Mouse (Mus musculus): Measurements from ENCODE around the gene Tmprss9. TPM values are rescaled to one million over a fixed set of nuclear protein-coding genes. Genes with fewer than 3 reads are reported as not detected.
A peak's percentile ranks its signal among the peaks of the same experiment; 100 is the strongest.

Tmprss9 gene
- polyA plus RNA-seq, 1 experiment from 2014 or later, result 0.14 TPM

- WGBS, result 60% methylated on average over 8 of the region's 8 CpGs
- DNase-seq (ENCODE audit: low spot score), result no peak
- Histone ChIP-seq H3K9me3 (no peaks in the 10 kb centered on the region), H3K27ac (peak overlapping the region; percentile 80), H3K4me3 (peak overlapping the region; percentile 53), H3K36me3 (no peaks in the 10 kb centered on the region), H3K4me1 (replicated peaks) (peaks cover 62% of the 10 kb centered on the region), H3K27me3 (ENCODE audit: insufficient read depth, poor library complexity, severe bottlenecking) (peaks cover 62% of the 10 kb centered on the region)
Observed at GRCm38 (mm10) chr10:80940320-80940987, 68.8 kb downstream of the Tmprss9 start.

GRCm38 (mm10) chr10:80940988-80941347 lies 69.3 kb downstream of the Tmprss9 start:
- DNase-seq (ENCODE audit: low spot score), result no peak
- no peaks in the 10 kb centered on the region for H3K9me3 ChIP-seq
- H3K4me3 ChIP-seq, result no peak overlapping the region
- H3K36me3 ChIP-seq, result no peaks in the 10 kb centered on the region
- H3K27me3 ChIP-seq (ENCODE audit: insufficient read depth, poor library complexity, severe bottlenecking), result peaks cover 57% of the 10 kb centered on the region
- WGBS, result 83% methylated on average over 2 of the region's 2 CpGs
- H3K27ac ChIP-seq, result peak overlapping the region; percentile 80
- peaks cover 56% of the 10 kb centered on the region for H3K4me1 ChIP-seq (replicated peaks)

DNA sequence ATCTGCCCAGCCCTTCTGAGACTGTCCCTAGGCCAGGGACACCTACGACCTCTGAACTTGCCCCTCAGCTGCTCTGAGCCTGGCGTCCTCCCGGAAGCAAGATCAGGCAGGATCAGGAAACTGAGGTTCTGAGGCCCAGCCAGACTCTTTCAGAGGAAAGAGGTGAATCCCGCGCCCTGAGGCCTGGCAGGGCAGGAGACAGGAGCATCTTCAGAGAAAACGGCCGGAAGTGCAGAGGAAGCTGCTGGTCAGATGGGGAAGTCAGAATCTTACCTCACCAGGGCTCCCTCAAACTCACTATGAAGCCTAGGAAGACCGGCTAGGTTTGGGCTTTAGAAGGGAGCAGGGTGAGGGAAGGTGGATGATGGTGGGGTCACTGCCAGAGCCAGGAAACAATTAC lies 71.3 kb downstream of the Tmprss9 start:
- Histone ChIP-seq H3K4me3 (no peak overlapping the region), H3K9me3 (no peaks in the 10 kb centered on the region), H3K27ac (peak overlapping the region; percentile 50; the same call in 1 of the 2 replicates), H3K27me3 (ENCODE audit: insufficient read depth, poor library complexity, severe bottlenecking) (peaks cover 38% of the 10 kb centered on the region), H3K36me3 (no peaks in the 10 kb centered on the region), H3K4me1 (replicated peaks) (peaks cover 48% of the 10 kb centered on the region)
- 58% methylated on average over 8 of the region's 8 CpGs for WGBS
- no peak for DNase-seq (ENCODE audit: low spot score)

DNA sequence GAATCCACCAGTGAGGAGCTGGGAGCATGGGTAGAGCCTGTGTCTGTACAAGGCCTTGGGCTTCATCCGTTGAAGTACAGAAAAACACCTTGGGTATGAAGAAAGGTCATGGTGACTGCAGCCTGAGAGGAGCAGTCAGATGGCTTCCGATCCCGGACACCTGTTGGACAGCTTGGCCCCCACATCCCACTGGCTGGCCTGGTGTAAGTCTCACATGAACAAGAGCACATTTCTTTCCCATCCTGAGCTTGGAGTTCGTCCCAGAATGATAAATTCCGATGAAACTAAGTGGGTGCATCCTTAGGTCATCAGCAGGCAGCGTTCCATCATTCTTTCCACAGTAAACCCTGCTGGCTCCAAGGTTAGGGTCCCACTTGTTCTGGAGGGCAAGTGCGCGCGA lies 72.1 kb downstream of the Tmprss9 start:
- no peak overlapping the region for H3K27ac ChIP-seq
- H3K4me1 ChIP-seq (replicated peaks), result peaks cover 48% of the 10 kb centered on the region
- no peaks in the 10 kb centered on the region for H3K36me3 ChIP-seq
- H3K27me3 ChIP-seq (ENCODE audit: insufficient read depth, poor library complexity, severe bottlenecking), result peaks cover 30% of the 10 kb centered on the region
- 87% methylated on average over 9 of the region's 9 CpGs for WGBS
- no peak for DNase-seq (ENCODE audit: low spot score)
- no peak overlapping the region for H3K4me3 ChIP-seq
- H3K9me3 ChIP-seq, result no peaks in the 10 kb centered on the region

GRCm38 (mm10) chr10:80944231-80944630 lies 72.6 kb downstream of the Tmprss9 start:
- 87% methylated on average over 5 of the region's 5 CpGs for WGBS
- no peak overlapping the region for H3K27ac ChIP-seq
- no peak for DNase-seq (ENCODE audit: low spot score)

DNA sequence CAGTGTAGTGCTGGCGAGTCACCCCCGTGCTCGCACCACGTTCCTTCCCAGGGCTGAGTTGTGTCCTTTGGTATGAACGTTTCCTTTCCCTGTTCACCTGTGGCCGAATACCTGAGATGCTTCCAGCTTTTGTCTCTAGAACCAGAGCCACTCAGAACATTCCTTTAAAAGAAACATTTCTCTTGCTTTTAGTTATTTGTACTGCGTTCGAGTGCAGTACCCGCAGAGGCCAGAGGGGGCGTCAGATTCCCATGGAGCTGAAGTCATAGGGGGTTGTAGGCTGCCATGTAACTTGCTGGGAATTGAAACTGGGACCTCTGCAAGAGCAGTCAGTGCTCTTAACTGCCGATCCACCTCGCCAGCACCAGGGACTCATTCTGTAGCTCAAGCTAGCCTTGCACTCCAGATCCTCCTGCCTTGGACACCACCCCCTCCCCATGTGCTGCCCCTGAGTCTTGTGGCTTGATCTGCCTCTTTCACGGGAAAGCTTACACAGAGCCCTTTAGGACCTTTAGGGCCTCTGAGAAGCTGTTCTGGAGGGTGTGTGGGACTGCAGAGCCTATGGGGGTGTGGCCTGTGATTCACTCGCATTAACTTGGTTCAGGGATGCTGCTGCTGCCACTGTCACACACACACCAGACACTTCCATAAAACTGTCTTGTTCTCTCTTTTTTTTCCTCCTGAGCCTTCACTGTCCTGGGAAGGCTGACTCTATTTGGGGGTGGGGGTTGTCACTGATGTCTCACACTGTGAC lies 75.2 kb downstream of the Tmprss9 start:
- Histone ChIP-seq H3K9me3 (no peaks in the 10 kb centered on the region), H3K27me3 (ENCODE audit: insufficient read depth, poor library complexity, severe bottlenecking) (peaks cover 8% of the 10 kb centered on the region; the same call in 1 of the 2 replicates), H3K27ac (no peak overlapping the region), H3K36me3 (no peaks in the 10 kb centered on the region), H3K4me3 (no peak overlapping the region), H3K4me1 (replicated peaks) (peaks cover 42% of the 10 kb centered on the region)
- DNase-seq (ENCODE audit: low spot score), result peak; percentile 28
- 60% methylated on average over 14 of the region's 14 CpGs for WGBS

More at GRCm38 (mm10) chr10:80944231-80944630, 72.6 kb downstream of the Tmprss9 start:
- Histone ChIP-seq H3K4me3 (no peak overlapping the region), H3K9me3 (no peaks in the 10 kb centered on the region), H3K36me3 (no peaks in the 10 kb centered on the region), H3K27me3 (ENCODE audit: insufficient read depth, poor library complexity, severe bottlenecking) (peaks cover 24% of the 10 kb centered on the region), H3K4me1 (replicated peaks) (peaks cover 48% of the 10 kb centered on the region)

DNA sequence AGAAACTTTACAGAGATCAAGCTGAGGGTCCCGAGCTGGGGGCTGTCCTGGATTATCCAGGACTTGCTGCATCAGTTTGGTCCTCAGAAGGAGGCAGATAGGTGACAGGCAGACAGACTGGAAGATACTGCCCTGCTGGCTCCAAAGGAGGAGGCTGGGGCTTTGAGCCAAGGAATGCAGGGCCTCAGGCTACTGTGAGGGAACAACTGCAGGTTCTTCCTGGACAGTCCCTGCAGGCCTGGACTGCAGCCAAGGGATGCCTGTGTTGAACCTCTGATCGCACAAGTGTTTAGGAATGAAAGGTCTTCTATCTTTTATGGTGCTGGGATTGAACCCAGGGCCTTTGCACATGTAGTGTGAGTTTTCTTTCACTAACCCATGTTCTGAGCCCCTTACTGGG lies 76.2 kb downstream of the Tmprss9 start:
- no peaks in the 10 kb centered on the region for H3K36me3 ChIP-seq
- DNase-seq (ENCODE audit: low spot score), result no peak
- H3K27me3 ChIP-seq (ENCODE audit: insufficient read depth, poor library complexity, severe bottlenecking), result peaks cover 5% of the 10 kb centered on the region; the same call in 1 of the 2 replicates
- no peak overlapping the region for H3K4me3 ChIP-seq
- peaks cover 41% of the 10 kb centered on the region for H3K4me1 ChIP-seq (replicated peaks)
- 71% methylated on average over 2 of the region's 2 CpGs for WGBS
- H3K9me3 ChIP-seq, result no peaks in the 10 kb centered on the region
- no peak overlapping the region for H3K27ac ChIP-seq

- peaks cover 5% of the 10 kb centered on the region; the same call in 1 of the 2 replicates for H3K27me3 ChIP-seq (ENCODE audit: insufficient read depth, poor library complexity, severe bottlenecking)
- peaks cover 39% of the 10 kb centered on the region for H3K4me1 ChIP-seq (replicated peaks)
- peak overlapping the region; percentile 25; the same call in 1 of the 2 replicates for H3K27ac ChIP-seq
- WGBS, result 40% methylated on average over 6 of the region's 6 CpGs
- no peak overlapping the region for H3K4me3 ChIP-seq
- H3K36me3 ChIP-seq, result no peaks in the 10 kb centered on the region
- no peaks in the 10 kb centered on the region for H3K9me3 ChIP-seq
- DNase-seq (ENCODE audit: low spot score), result no peak
Observed at GRCm38 (mm10) chr10:80948570-80948969, 76.9 kb downstream of the Tmprss9 start.

DNA sequence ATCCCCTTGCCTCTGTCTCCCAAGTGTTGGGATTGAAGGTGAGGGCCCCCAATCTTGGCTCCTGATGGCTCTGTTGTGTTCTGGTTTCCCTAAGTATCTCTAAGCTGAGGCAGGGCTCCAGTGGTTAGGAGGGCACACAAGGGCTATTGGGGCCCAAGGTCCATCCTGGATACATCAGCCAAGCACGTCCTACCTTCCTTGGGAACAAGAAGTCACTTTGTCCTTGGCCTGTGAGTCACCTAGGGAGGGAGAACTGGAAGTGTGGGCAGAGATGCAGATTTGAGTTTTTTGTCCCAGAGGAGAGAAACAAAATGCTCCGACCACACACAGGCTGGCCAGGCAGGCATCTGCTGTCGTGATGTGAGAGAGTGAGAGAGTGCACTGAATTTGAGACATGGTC lies 77.4 kb downstream of the Tmprss9 start:
- no peak for DNase-seq (ENCODE audit: low spot score)
- Histone ChIP-seq H3K27me3 (ENCODE audit: insufficient read depth, poor library complexity, severe bottlenecking) (peaks cover 5% of the 10 kb centered on the region; the same call in 1 of the 2 replicates), H3K4me1 (replicated peaks) (peaks cover 39% of the 10 kb centered on the region), H3K27ac (peak overlapping the region; percentile 25; the same call in 1 of the 2 replicates), H3K36me3 (no peaks in the 10 kb centered on the region), H3K9me3 (no peaks in the 10 kb centered on the region), H3K4me3 (no peak overlapping the region)
- WGBS, result 73% methylated on average over 3 of the region's 3 CpGs

MicroRNAs encoded within 50 kb of the gene (microRNA counts, 519-probe panel; counts per million panel counts)
- 1,255 counts per million, percentile 77 among the panel's probes with 10 or more counts for microRNA mmu-miR-1982

Other genes with a start within 250 kb of the Tmprss9 start
- 169 and 180 TPM in 2 replicates for gene Csnk1g2, start 249.0 kb upstream of the Tmprss9 start, polyA plus RNA-seq (2016; fragmentation: Nextera tagmentation; extraction: Ambion mirVana)
- gene Btbd2, start 214.8 kb upstream of the Tmprss9 start, polyA plus RNA-seq (2016; fragmentation: Nextera tagmentation; extraction: Ambion mirVana), result 77.0 and 77.1 TPM in 2 replicates
- 93.2 and 97.8 TPM in 2 replicates for gene Mknk2, start 193.7 kb upstream of the Tmprss9 start, polyA plus RNA-seq (2016; fragmentation: Nextera tagmentation; extraction: Ambion mirVana)
- 68.8 and 77.2 TPM in 2 replicates for gene Mob3a, start 169.9 kb upstream of the Tmprss9 start, polyA plus RNA-seq (2016; fragmentation: Nextera tagmentation; extraction: Ambion mirVana)
- 13.7 and 18.7 TPM in 2 replicates for gene Izumo4, start 169.7 kb upstream of the Tmprss9 start, polyA plus RNA-seq (2016; fragmentation: Nextera tagmentation; extraction: Ambion mirVana)
- gene Ap3d1, start 129.6 kb upstream of the Tmprss9 start, polyA plus RNA-seq (2016; fragmentation: Nextera tagmentation; extraction: Ambion mirVana), result 59.9 and 65.8 TPM in 2 replicates
- gene Dot1l, start 116.6 kb upstream of the Tmprss9 start, polyA plus RNA-seq (2016; fragmentation: Nextera tagmentation; extraction: Ambion mirVana), result 20.3 and 22.8 TPM in 2 replicates
- gene Sf3a2, start 73.7 kb upstream of the Tmprss9 start, polyA plus RNA-seq (2016; fragmentation: Nextera tagmentation; extraction: Ambion mirVana), result 109 and 119 TPM in 2 replicates
- 189 and 192 TPM in 2 replicates for gene Plekhj1, start 73.2 kb upstream of the Tmprss9 start, polyA plus RNA-seq (2016; fragmentation: Nextera tagmentation; extraction: Ambion mirVana)
- gene Amh, start 66.6 kb upstream of the Tmprss9 start, polyA plus RNA-seq (2016; fragmentation: Nextera tagmentation; extraction: Ambion mirVana), result 0.12 and 0.16 TPM in 2 replicates
- 0.65 and 0.68 TPM in 2 replicates for gene Jsrp1, start 58.4 kb upstream of the Tmprss9 start, polyA plus RNA-seq (2016; fragmentation: Nextera tagmentation; extraction: Ambion mirVana)
- gene Oaz1, start 45.2 kb upstream of the Tmprss9 start, polyA plus RNA-seq (2016; fragmentation: Nextera tagmentation; extraction: Ambion mirVana), result 2,287 and 2,328 TPM in 2 replicates
- 0.61 and 0.93 TPM in 2 replicates for gene Lingo3, start 27.8 kb upstream of the Tmprss9 start, polyA plus RNA-seq (2016; fragmentation: Nextera tagmentation; extraction: Ambion mirVana)
- 314 and 327 TPM in 2 replicates for gene Lsm7, start 16.6 kb upstream of the Tmprss9 start, polyA plus RNA-seq (2016; fragmentation: Nextera tagmentation; extraction: Ambion mirVana)
- gene Sppl2b, start 16.6 kb upstream of the Tmprss9 start, polyA plus RNA-seq (2016; fragmentation: Nextera tagmentation; extraction: Ambion mirVana), result 46.3 and 52.9 TPM in 2 replicates
- gene Timm13, start 29.1 kb downstream of the Tmprss9 start, polyA plus RNA-seq (2016; fragmentation: Nextera tagmentation; extraction: Ambion mirVana), result 374 and 391 TPM in 2 replicates
- gene Lmnb2, start 46.4 kb downstream of the Tmprss9 start, polyA plus RNA-seq (2016; fragmentation: Nextera tagmentation; extraction: Ambion mirVana), result 65.8 and 78.4 TPM in 2 replicates
- gene Gadd45b, start 58.2 kb downstream of the Tmprss9 start, polyA plus RNA-seq (2016; fragmentation: Nextera tagmentation; extraction: Ambion mirVana), result 9.8 and 11.8 TPM in 2 replicates
- gene Gng7, start 143.1 kb downstream of the Tmprss9 start, polyA plus RNA-seq (2016; fragmentation: Nextera tagmentation; extraction: Ambion mirVana), result 7.1 and 8.6 TPM in 2 replicates
- 4.6 and 9.8 TPM in 2 replicates for gene Diras1, start 153.8 kb downstream of the Tmprss9 start, polyA plus RNA-seq (2016; fragmentation: Nextera tagmentation; extraction: Ambion mirVana)
- 16.9 and 26.7 TPM in 2 replicates for gene Slc39a3, start 165.6 kb downstream of the Tmprss9 start, polyA plus RNA-seq (2016; fragmentation: Nextera tagmentation; extraction: Ambion mirVana)
- 276 and 320 TPM in 2 replicates for gene Sgta, start 188.3 kb downstream of the Tmprss9 start, polyA plus RNA-seq (2016; fragmentation: Nextera tagmentation; extraction: Ambion mirVana)
- gene Thop1, start 198.2 kb downstream of the Tmprss9 start, polyA plus RNA-seq (2016; fragmentation: Nextera tagmentation; extraction: Ambion mirVana), result 85.4 and 106 TPM in 2 replicates
- gene Creb3l3, start 227.0 kb downstream of the Tmprss9 start, polyA plus RNA-seq (2016; fragmentation: Nextera tagmentation; extraction: Ambion mirVana), result 0.29 and 0.30 TPM in 2 replicates
- 218 and 261 TPM in 2 replicates for gene Map2k2, start 234.1 kb downstream of the Tmprss9 start, polyA plus RNA-seq (2016; fragmentation: Nextera tagmentation; extraction: Ambion mirVana)

Data from hindbrain, embryonic 10.5 days (tissue).